Mouse (Mus musculus): ENCODE measurements around the gene Hist1h3e. TPM values are rescaled to one million over a fixed set of nuclear protein-coding genes. Genes with fewer than 3 reads are reported as not detected.
A peak's percentile ranks its signal among the peaks of the same experiment; 100 is the strongest.
"Not testable (repeated sequence)": the region's sequence is repeated elsewhere in the genome, so short reads cannot be mapped to it uniquely, and the experiment has no call there.

Gene Hist1h3e
- polyA plus RNA-seq, 1 experiment = 1.7 TPM

DNA sequence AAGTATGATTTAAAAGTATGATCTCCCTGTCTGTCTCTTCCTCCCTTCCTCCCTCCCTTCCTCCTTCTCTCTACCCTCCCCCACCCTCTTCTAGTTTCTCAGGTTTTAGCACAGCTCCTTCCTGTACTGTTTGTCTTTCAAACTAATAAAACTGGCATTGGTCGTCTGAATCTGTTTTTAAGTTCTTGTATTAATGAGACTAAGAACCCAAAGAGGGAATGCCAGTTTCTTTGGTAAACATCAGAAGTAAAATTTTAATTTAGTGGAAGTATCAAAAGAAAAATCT is 24.7 kb upstream of the Hist1h3e start:
- Histone ChIP-seq H3K27me3 (ENCODE audit: control insufficient read depth, insufficient read depth, insufficient read length) (no peaks in the 10 kb centered on the region), H3K4me3 (peak overlapping the region; percentile 33), H3K4me2 (ENCODE audit: low read depth) (peak overlapping the region; percentile 87), H3K36me3 (ENCODE audit: control insufficient read depth, insufficient read depth) (no peaks in the 10 kb centered on the region), H3ac (ENCODE audit: control insufficient read depth, insufficient read length) (no peak overlapping the region), H3K79me2 (ENCODE audit: control insufficient read depth, insufficient read depth) (no peaks in the 10 kb centered on the region)
- TF ChIP-seq TCF12 (IDR thresholded peaks at IDR 0.05; ENCODE audit: insufficient read depth, poor library complexity, severe bottlenecking) (no peak), USF1 (IDR thresholded peaks at IDR 0.05; ENCODE audit: low read depth) (no peak), REST (IDR thresholded peaks at IDR 0.05; ENCODE audit: insufficient read depth, insufficient read length) (no peak), CEBPB (IDR thresholded peaks at IDR 0.05; ENCODE audit: insufficient read depth, poor library complexity, severe bottlenecking) (no peak), MYOG (IDR thresholded peaks at IDR 0.05; ENCODE audit: control insufficient read depth in 1 of 3, insufficient read depth in 1 of 3, insufficient read length in 2 of 3, low read depth in 2 of 3) (no peak)

DNA sequence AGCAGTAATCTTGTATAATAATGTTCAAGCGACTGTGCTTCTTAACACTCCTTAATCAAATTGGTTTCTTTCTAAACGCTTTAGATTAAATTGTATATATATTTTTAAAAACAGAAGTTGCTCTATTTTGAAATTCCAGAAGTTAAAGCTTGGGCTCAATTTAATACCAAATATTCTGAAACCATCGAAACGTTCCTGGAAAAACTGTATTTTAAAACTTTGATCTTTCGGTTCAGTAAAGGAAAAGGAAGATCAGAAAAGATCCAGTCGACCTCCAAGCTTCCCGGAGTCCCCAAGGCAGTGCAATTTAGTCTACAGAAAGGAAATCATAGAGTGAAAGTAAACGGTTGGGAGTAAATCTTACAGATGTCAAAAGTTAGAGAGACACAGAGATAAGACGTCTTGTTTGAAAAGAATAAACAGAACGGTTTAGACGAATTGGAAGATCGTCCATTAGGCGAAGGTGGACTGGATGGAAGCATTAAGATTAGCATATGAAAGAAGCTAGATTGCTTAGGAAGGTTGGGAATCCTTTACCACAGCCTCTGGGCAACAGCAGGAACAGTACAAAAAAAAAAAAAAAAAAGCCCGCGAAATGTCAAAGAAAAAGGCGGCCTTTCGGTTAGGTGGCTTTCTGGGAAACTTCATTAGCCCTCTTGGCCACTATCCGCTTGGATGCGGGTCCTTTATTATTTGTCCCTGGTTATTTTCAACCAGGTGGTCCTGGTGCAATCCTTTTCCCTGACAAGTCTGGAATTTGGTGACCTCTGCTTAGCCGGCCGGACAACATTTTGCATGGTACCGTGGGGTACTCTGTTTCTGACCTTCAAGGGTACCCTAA is 24.1 kb upstream of the Hist1h3e start:
- no peak overlapping the region for H3ac ChIP-seq (ENCODE audit: control insufficient read depth, insufficient read length)
- no peaks in the 10 kb centered on the region for H3K27me3 ChIP-seq (ENCODE audit: control insufficient read depth, insufficient read depth, insufficient read length)

DNA sequence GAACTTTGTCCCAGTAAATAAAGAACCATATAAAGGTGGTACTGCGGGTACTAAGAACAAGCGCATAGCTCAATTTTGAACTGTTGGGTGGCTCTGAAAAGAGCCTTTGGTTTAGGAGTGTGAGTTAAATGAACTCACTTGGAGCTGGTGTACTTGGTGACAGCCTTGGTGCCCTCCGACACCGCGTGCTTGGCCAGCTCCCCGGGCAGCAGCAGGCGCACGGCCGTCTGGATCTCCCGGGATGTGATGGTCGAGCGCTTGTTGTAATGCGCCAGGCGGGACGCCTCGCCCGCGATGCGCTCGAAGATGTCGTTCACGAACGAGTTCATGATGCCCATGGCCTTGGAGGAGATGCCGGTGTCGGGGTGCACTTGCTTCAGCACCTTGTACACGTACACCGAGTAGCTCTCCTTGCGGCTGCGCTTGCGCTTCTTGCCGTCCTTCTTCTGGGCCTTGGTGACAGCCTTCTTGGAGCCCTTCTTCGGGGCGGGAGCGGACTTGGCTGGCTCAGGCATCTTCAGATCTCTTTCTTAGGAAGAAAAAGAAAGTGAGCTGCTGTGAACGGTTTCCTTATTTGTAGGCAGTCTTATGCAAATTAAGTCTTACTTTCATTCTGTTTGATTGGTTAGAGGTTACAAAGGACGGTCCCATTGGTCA is 23.4 kb upstream of the Hist1h3e start:
- Histone ChIP-seq H3K4me2 (ENCODE audit: low read depth) (peak overlapping the region; percentile 96), H3K4me3 (peak overlapping the region; percentile 33)
- TF ChIP-seq POLR2AphosphoS2 (IDR thresholded peaks at IDR 0.05; ENCODE audit: insufficient read length, low read depth) (peak; percentile 89), POLR2A (IDR thresholded peaks at IDR 0.05; ENCODE audit: insufficient read length, low read depth) (peak; percentile 71)
- not testable (repeated sequence) for H3K79me2 ChIP-seq (ENCODE audit: control insufficient read depth, insufficient read depth); H3ac ChIP-seq (ENCODE audit: control insufficient read depth, insufficient read length); H3K27me3 ChIP-seq (ENCODE audit: control insufficient read depth, insufficient read depth, insufficient read length); H3K36me3 ChIP-seq (ENCODE audit: control insufficient read depth, insufficient read depth)

More for the DNA sequence above, 24.1 kb upstream of the Hist1h3e start:
- Histone ChIP-seq H3K4me2 (ENCODE audit: low read depth) (peak overlapping the region; percentile 87), H3K36me3 (ENCODE audit: control insufficient read depth, insufficient read depth) (no peaks in the 10 kb centered on the region), H3K79me2 (ENCODE audit: control insufficient read depth, insufficient read depth) (no peaks in the 10 kb centered on the region), H3K4me3 (peak overlapping the region; percentile 33)
- TF ChIP-seq USF1 (IDR thresholded peaks at IDR 0.05; ENCODE audit: low read depth) (no peak), TCF3 (IDR thresholded peaks at IDR 0.05; ENCODE audit: insufficient read length, low read depth) (no peak), MYOG (IDR thresholded peaks at IDR 0.05; ENCODE audit: control insufficient read depth in 1 of 3, insufficient read depth in 1 of 3, insufficient read length in 2 of 3, low read depth in 2 of 3) (no peak), MYOD1 (IDR thresholded peaks at IDR 0.05; ENCODE audit: control insufficient read depth in 1 of 3, insufficient read length in 2 of 3, low read depth in 2 of 3) (no peak), E2F4 (IDR thresholded peaks at IDR 0.05; ENCODE audit: insufficient read depth) (no peak), REST (IDR thresholded peaks at IDR 0.05; ENCODE audit: insufficient read depth, insufficient read length) (no peak), CEBPB (IDR thresholded peaks at IDR 0.05; ENCODE audit: insufficient read depth, poor library complexity, severe bottlenecking) (no peak), SRF (IDR thresholded peaks at IDR 0.05; ENCODE audit: control insufficient read depth, insufficient read length, low read depth) (no peak), MAX (IDR thresholded peaks at IDR 0.05; ENCODE audit: low read depth) (no peak), TCF12 (IDR thresholded peaks at IDR 0.05; ENCODE audit: insufficient read depth, poor library complexity, severe bottlenecking) (no peak), POLR2A (IDR thresholded peaks at IDR 0.05; ENCODE audit: insufficient read length, low read depth) (no peak), POLR2AphosphoS2 (IDR thresholded peaks at IDR 0.05; ENCODE audit: insufficient read length, low read depth) (no peak)

DNA sequence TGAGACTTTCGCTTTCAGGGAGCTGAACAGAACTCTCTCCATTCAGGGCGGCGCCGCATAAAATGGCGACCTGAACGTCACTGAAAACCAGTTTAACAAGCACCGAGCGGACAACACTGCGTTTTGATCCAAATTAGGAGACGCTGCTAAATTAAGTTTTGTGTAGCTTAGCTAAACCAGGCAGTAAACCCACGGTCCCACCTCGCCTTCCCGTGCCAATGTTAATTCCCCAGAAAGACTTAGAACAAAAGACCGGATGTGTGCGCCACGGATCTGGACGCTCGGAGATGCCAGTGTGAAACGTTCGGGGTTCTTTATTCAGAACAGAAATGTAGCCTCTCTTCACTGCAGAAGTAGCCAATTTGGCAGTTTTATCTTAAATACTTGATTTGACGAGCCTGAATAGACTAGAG is 22.9 kb upstream of the Hist1h3e start:
- Histone ChIP-seq H3K27me3 (ENCODE audit: control insufficient read depth, insufficient read depth, insufficient read length) (no peaks in the 10 kb centered on the region), H3ac (ENCODE audit: control insufficient read depth, insufficient read length) (no peak overlapping the region), H3K36me3 (ENCODE audit: control insufficient read depth, insufficient read depth) (no peaks in the 10 kb centered on the region), H3K4me3 (peak overlapping the region; percentile 33), H3K4me2 (ENCODE audit: low read depth) (peak overlapping the region; percentile 96), H3K79me2 (ENCODE audit: control insufficient read depth, insufficient read depth) (no peaks in the 10 kb centered on the region)
- TF ChIP-seq USF1 (IDR thresholded peaks at IDR 0.05; ENCODE audit: low read depth) (no peak), REST (IDR thresholded peaks at IDR 0.05; ENCODE audit: insufficient read depth, insufficient read length) (no peak), SRF (IDR thresholded peaks at IDR 0.05; ENCODE audit: control insufficient read depth, insufficient read length, low read depth) (no peak), MYOG (IDR thresholded peaks at IDR 0.05; ENCODE audit: control insufficient read depth in 1 of 3, insufficient read depth in 1 of 3, insufficient read length in 2 of 3, low read depth in 2 of 3) (no peak), POLR2A (IDR thresholded peaks at IDR 0.05; ENCODE audit: insufficient read length, low read depth) (peak; percentile 56), TCF12 (IDR thresholded peaks at IDR 0.05; ENCODE audit: insufficient read depth, poor library complexity, severe bottlenecking) (no peak), POLR2AphosphoS2 (IDR thresholded peaks at IDR 0.05; ENCODE audit: insufficient read length, low read depth) (peak; percentile 79), MYOD1 (IDR thresholded peaks at IDR 0.05; ENCODE audit: control insufficient read depth in 1 of 3, insufficient read length in 2 of 3, low read depth in 2 of 3) (no peak), E2F4 (IDR thresholded peaks at IDR 0.05; ENCODE audit: insufficient read depth) (no peak), CEBPB (IDR thresholded peaks at IDR 0.05; ENCODE audit: insufficient read depth, poor library complexity, severe bottlenecking) (no peak), MAX (IDR thresholded peaks at IDR 0.05; ENCODE audit: low read depth) (no peak), TCF3 (IDR thresholded peaks at IDR 0.05; ENCODE audit: insufficient read length, low read depth) (no peak)

DNA sequence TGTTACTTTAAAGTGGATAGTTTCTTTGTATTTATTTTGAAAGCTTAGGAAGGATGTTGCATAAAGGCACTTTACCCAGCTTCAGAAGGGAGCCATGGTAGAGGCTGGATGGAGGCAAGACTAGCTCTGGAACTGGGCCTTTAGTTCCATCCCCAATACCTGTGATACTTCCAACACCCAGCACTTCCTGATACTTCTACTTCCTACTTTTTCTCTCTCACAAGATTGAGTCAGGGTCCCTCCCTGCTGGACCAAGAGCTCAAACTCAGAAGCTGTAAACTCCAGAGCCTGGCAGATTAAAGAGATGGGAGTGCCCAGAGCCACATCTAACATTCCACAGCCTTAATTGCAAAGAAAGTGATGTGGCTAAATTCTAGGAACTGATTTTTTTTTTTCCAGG is 22.2 kb upstream of the Hist1h3e start:
- H3ac ChIP-seq (ENCODE audit: control insufficient read depth, insufficient read length) = no peak overlapping the region
- TF ChIP-seq CEBPB (IDR thresholded peaks at IDR 0.05; ENCODE audit: insufficient read depth, poor library complexity, severe bottlenecking) (no peak), MYOD1 (IDR thresholded peaks at IDR 0.05; ENCODE audit: control insufficient read depth in 1 of 3, insufficient read length in 2 of 3, low read depth in 2 of 3) (no peak), SRF (IDR thresholded peaks at IDR 0.05; ENCODE audit: control insufficient read depth, insufficient read length, low read depth) (no peak), TCF3 (IDR thresholded peaks at IDR 0.05; ENCODE audit: insufficient read length, low read depth) (no peak), MAX (IDR thresholded peaks at IDR 0.05; ENCODE audit: low read depth) (no peak), MYOG (IDR thresholded peaks at IDR 0.05; ENCODE audit: control insufficient read depth in 1 of 3, insufficient read depth in 1 of 3, insufficient read length in 2 of 3, low read depth in 2 of 3) (no peak), REST (IDR thresholded peaks at IDR 0.05; ENCODE audit: insufficient read depth, insufficient read length) (no peak), POLR2A (IDR thresholded peaks at IDR 0.05; ENCODE audit: insufficient read length, low read depth) (no peak), TCF12 (IDR thresholded peaks at IDR 0.05; ENCODE audit: insufficient read depth, poor library complexity, severe bottlenecking) (no peak), E2F4 (IDR thresholded peaks at IDR 0.05; ENCODE audit: insufficient read depth) (no peak), USF1 (IDR thresholded peaks at IDR 0.05; ENCODE audit: low read depth) (no peak), POLR2AphosphoS2 (IDR thresholded peaks at IDR 0.05; ENCODE audit: insufficient read length, low read depth) (no peak)
- H3K36me3 ChIP-seq (ENCODE audit: control insufficient read depth, insufficient read depth) = no peaks in the 10 kb centered on the region
- H3K4me2 ChIP-seq (ENCODE audit: low read depth) = peak overlapping the region; percentile 96
- H3K79me2 ChIP-seq (ENCODE audit: control insufficient read depth, insufficient read depth) = no peaks in the 10 kb centered on the region
- no peaks in the 10 kb centered on the region for H3K27me3 ChIP-seq (ENCODE audit: control insufficient read depth, insufficient read depth, insufficient read length)
- peak overlapping the region; percentile 33 for H3K4me3 ChIP-seq
